Mouse (Mus musculus): Measurements from ENCODE around the gene Grik4. TPM values are rescaled to one million over a fixed set of nuclear protein-coding genes. Genes with fewer than 3 reads are reported as not detected.

Gene Grik4
- polyA plus RNA-seq, 1 experiment from 2014 or later: 1.6 TPM

GRCm38 (mm10) chr9:42512312-42512711 is 432.0 kb downstream of the Grik4 start:
- no peak overlapping the region for H3K4me3 ChIP-seq (ENCODE audit: low read depth, low read length)
- H3K4me1 ChIP-seq (replicated peaks; ENCODE audit: control insufficient read depth, insufficient read depth, low read length): no peaks in the 10 kb centered on the region
- H3K4me2 ChIP-seq (replicated peaks; ENCODE audit: low read depth, low read length): no peak overlapping the region
- DNase-seq (ENCODE audit: low spot score) (no peak), ATAC-seq (ENCODE audit: low FRiP score) (no peak)
- no peaks in the 10 kb centered on the region for H3K36me3 ChIP-seq (ENCODE audit: control insufficient read depth, insufficient read depth, low read length)
- 80% methylated on average over 4 of the region's 4 CpGs for WGBS
- no peaks in the 10 kb centered on the region for H3K27me3 ChIP-seq (ENCODE audit: control insufficient read depth, insufficient read depth, low read length)
- H3K9ac ChIP-seq (ENCODE audit: low read depth, low read length): no peak overlapping the region
- no peaks in the 10 kb centered on the region for H3K9me3 ChIP-seq (ENCODE audit: control insufficient read depth, low read length)
- H3K27ac ChIP-seq (ENCODE audit: low read depth, low read length): no peak overlapping the region

DNA sequence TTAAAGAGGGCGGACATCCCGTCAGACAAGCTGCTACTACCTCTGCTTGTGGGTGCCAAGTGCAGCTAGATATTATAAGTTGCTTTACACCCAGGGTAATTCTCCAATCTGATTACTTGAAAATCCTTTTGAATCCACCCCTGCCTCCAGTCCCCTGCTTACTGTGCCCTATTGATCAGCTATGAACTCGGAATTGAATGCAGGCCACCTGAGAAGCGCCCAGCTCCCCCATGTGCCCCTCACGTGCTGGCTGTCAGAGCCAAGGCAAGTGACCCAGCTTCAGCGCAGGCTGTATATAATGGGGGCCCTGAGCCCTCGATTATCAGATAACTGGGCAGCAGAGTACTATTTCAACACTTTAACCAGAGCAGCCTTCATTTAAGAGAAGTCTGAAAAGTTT is 436.1 kb downstream of the Grik4 start:
- no peak overlapping the region for H3K9ac ChIP-seq (ENCODE audit: low read depth, low read length)
- H3K27me3 ChIP-seq (ENCODE audit: control insufficient read depth, insufficient read depth, low read length): no peaks in the 10 kb centered on the region
- no peak overlapping the region for H3K4me3 ChIP-seq (ENCODE audit: low read depth, low read length)
- H3K4me1 ChIP-seq (replicated peaks; ENCODE audit: control insufficient read depth, insufficient read depth, low read length): no peaks in the 10 kb centered on the region
- no peak overlapping the region for H3K4me2 ChIP-seq (replicated peaks; ENCODE audit: low read depth, low read length)
- H3K36me3 ChIP-seq (ENCODE audit: control insufficient read depth, insufficient read depth, low read length): no peaks in the 10 kb centered on the region
- WGBS: 79% methylated on average over 7 of the region's 7 CpGs
- DNase-seq (ENCODE audit: low spot score): no peak
- H3K27ac ChIP-seq (ENCODE audit: low read depth, low read length): no peak overlapping the region
- no peak for ATAC-seq (ENCODE audit: low FRiP score)
- no peaks in the 10 kb centered on the region for H3K9me3 ChIP-seq (ENCODE audit: control insufficient read depth, low read length)

GRCm38 (mm10) chr9:42507709-42508108 is 436.6 kb downstream of the Grik4 start, which contains the start of gene Tbcel:
Tbcel (minus strand) TSS chr9:42507809.
- Histone ChIP-seq H3K4me2 (replicated peaks; ENCODE audit: low read depth, low read length) (no peak within 1 kb of the TSS), H3K27ac (ENCODE audit: low read depth, low read length) (no peak within 1 kb of the TSS), H3K36me3 (ENCODE audit: control insufficient read depth, insufficient read depth, low read length) (no peaks in the 10 kb centered on the region), H3K9me3 (ENCODE audit: control insufficient read depth, low read length) (no peaks in the 10 kb centered on the region), H3K4me1 (replicated peaks; ENCODE audit: control insufficient read depth, insufficient read depth, low read length) (no peaks in the 10 kb centered on the region), H3K27me3 (ENCODE audit: control insufficient read depth, insufficient read depth, low read length) (no peaks in the 10 kb centered on the region), H3K4me3 (ENCODE audit: low read depth, low read length) (no peak within 1 kb of the TSS), H3K9ac (ENCODE audit: low read depth, low read length) (no peak within 1 kb of the TSS)
- WGBS: 92% methylated on average over 6 of the region's 6 CpGs
- ATAC-seq (ENCODE audit: low FRiP score) (no peak), DNase-seq (ENCODE audit: low spot score) (no peak)

- Histone ChIP-seq H3K36me3 (ENCODE audit: control insufficient read depth, insufficient read depth, low read length) (no peaks in the 10 kb centered on the region), H3K27ac (ENCODE audit: low read depth, low read length) (no peak overlapping the region), H3K4me1 (replicated peaks; ENCODE audit: control insufficient read depth, insufficient read depth, low read length) (no peaks in the 10 kb centered on the region), H3K4me3 (ENCODE audit: low read depth, low read length) (no peak overlapping the region), H3K9me3 (ENCODE audit: control insufficient read depth, low read length) (no peaks in the 10 kb centered on the region), H3K9ac (ENCODE audit: low read depth, low read length) (no peak overlapping the region), H3K27me3 (ENCODE audit: control insufficient read depth, insufficient read depth, low read length) (no peaks in the 10 kb centered on the region), H3K4me2 (replicated peaks; ENCODE audit: low read depth, low read length) (no peak overlapping the region)
- ATAC-seq (ENCODE audit: low FRiP score) (no peak), DNase-seq (ENCODE audit: low spot score) (no peak)
- 62% methylated on average over 1 of the region's 1 CpGs for WGBS
These were observed 437.3 kb downstream of the Grik4 start for GRCm38 (mm10) chr9:42507022-42507421.

- Histone ChIP-seq H3K9me3 (ENCODE audit: control insufficient read depth, low read length) (no peaks in the 10 kb centered on the region), H3K36me3 (ENCODE audit: control insufficient read depth, insufficient read depth, low read length) (no peaks in the 10 kb centered on the region), H3K27ac (ENCODE audit: low read depth, low read length) (no peak overlapping the region), H3K27me3 (ENCODE audit: control insufficient read depth, insufficient read depth, low read length) (no peaks in the 10 kb centered on the region), H3K9ac (ENCODE audit: low read depth, low read length) (no peak overlapping the region), H3K4me1 (replicated peaks; ENCODE audit: control insufficient read depth, insufficient read depth, low read length) (no peaks in the 10 kb centered on the region), H3K4me3 (ENCODE audit: low read depth, low read length) (no peak overlapping the region), H3K4me2 (replicated peaks; ENCODE audit: low read depth, low read length) (no peak overlapping the region)
- ATAC-seq (ENCODE audit: low FRiP score): no peak
- no peak for DNase-seq (ENCODE audit: low spot score)
- WGBS: 75% methylated on average over 3 of the region's 3 CpGs
These were observed 439.3 kb downstream of the Grik4 start for GRCm38 (mm10) chr9:42504971-42505510.

DNA sequence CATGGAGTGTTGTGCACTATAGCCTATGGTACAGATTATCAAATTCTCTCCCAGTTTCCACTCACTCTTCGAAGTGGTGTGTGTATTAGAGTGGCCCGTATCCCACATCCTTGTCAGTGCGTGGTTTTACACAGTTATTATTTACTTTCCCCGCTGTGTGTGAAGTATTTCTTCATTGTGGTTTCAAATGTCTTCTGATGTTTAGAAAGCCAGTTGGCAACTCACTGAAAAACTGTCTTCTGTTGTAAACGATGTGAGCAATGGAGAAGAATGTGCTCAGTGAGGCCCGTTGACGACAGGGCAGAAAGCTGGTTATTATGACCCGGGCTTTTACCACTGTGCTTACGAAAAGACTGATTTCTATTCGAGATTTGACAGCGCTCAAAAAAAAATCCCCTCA is 439.7 kb downstream of the Grik4 start:
- Histone ChIP-seq H3K27ac (ENCODE audit: low read depth, low read length) (no peak overlapping the region), H3K4me1 (replicated peaks; ENCODE audit: control insufficient read depth, insufficient read depth, low read length) (no peaks in the 10 kb centered on the region), H3K36me3 (ENCODE audit: control insufficient read depth, insufficient read depth, low read length) (no peaks in the 10 kb centered on the region), H3K9ac (ENCODE audit: low read depth, low read length) (no peak overlapping the region), H3K9me3 (ENCODE audit: control insufficient read depth, low read length) (no peaks in the 10 kb centered on the region), H3K4me3 (ENCODE audit: low read depth, low read length) (no peak overlapping the region), H3K27me3 (ENCODE audit: control insufficient read depth, insufficient read depth, low read length) (no peaks in the 10 kb centered on the region), H3K4me2 (replicated peaks; ENCODE audit: low read depth, low read length) (no peak overlapping the region)
- DNase-seq (ENCODE audit: low spot score) (no peak), ATAC-seq (ENCODE audit: low FRiP score) (no peak)
- 74% methylated on average over 11 of the region's 11 CpGs for WGBS

- H3K4me1 ChIP-seq (replicated peaks; ENCODE audit: control insufficient read depth, insufficient read depth, low read length): no peaks in the 10 kb centered on the region
- no peak overlapping the region for H3K4me3 ChIP-seq (ENCODE audit: low read depth, low read length)
- ATAC-seq (ENCODE audit: low FRiP score) (no peak), DNase-seq (ENCODE audit: low spot score) (no peak)
- no peaks in the 10 kb centered on the region for H3K9me3 ChIP-seq (ENCODE audit: control insufficient read depth, low read length)
- 87% methylated on average over 4 of the region's 4 CpGs for WGBS
- no peaks in the 10 kb centered on the region for H3K36me3 ChIP-seq (ENCODE audit: control insufficient read depth, insufficient read depth, low read length)
- no peak overlapping the region for H3K9ac ChIP-seq (ENCODE audit: low read depth, low read length)
- no peak overlapping the region for H3K27ac ChIP-seq (ENCODE audit: low read depth, low read length)
- H3K27me3 ChIP-seq (ENCODE audit: control insufficient read depth, insufficient read depth, low read length): no peaks in the 10 kb centered on the region
- no peak overlapping the region for H3K4me2 ChIP-seq (replicated peaks; ENCODE audit: low read depth, low read length)
These were observed 440.6 kb downstream of the Grik4 start for GRCm38 (mm10) chr9:42503709-42504108.

GRCm38 (mm10) chr9:42496296-42496695 is 448.0 kb downstream of the Grik4 start:
- Histone ChIP-seq H3K27me3 (ENCODE audit: control insufficient read depth, insufficient read depth, low read length) (no peaks in the 10 kb centered on the region), H3K4me3 (ENCODE audit: low read depth, low read length) (no peak overlapping the region), H3K4me2 (replicated peaks; ENCODE audit: low read depth, low read length) (no peak overlapping the region), H3K4me1 (replicated peaks; ENCODE audit: control insufficient read depth, insufficient read depth, low read length) (no peaks in the 10 kb centered on the region), H3K27ac (ENCODE audit: low read depth, low read length) (no peak overlapping the region), H3K9me3 (ENCODE audit: control insufficient read depth, low read length) (no peaks in the 10 kb centered on the region), H3K36me3 (ENCODE audit: control insufficient read depth, insufficient read depth, low read length) (no peaks in the 10 kb centered on the region), H3K9ac (ENCODE audit: low read depth, low read length) (no peak overlapping the region)
- ATAC-seq (ENCODE audit: low FRiP score): no peak
- DNase-seq (ENCODE audit: low spot score): no peak
- 82% methylated on average over 2 of the region's 2 CpGs for WGBS

DNA sequence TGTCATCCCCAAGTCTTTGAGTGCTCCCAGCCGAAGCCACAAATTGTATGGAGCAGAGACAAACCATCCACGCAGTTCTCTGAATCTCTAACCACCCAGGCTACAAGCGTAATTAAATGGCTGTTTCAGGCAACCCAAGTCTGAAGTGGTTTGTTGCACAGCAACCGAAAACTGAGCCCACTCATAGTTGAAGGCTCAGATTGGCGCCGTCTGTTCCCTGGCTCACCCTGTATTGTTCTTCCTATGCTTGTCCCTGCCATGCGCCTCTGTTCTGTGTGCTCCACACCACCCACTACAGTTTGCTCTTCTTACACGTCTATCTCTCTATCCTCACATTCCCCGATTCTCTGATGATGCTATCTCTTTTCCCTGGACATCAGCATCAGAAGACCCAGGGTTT is 452.5 kb downstream of the Grik4 start:
- Histone ChIP-seq H3K4me1 (replicated peaks; ENCODE audit: control insufficient read depth, insufficient read depth, low read length) (no peaks in the 10 kb centered on the region), H3K4me3 (ENCODE audit: low read depth, low read length) (no peak overlapping the region), H3K36me3 (ENCODE audit: control insufficient read depth, insufficient read depth, low read length) (no peaks in the 10 kb centered on the region), H3K9me3 (ENCODE audit: control insufficient read depth, low read length) (no peaks in the 10 kb centered on the region), H3K27ac (ENCODE audit: low read depth, low read length) (no peak overlapping the region), H3K27me3 (ENCODE audit: control insufficient read depth, insufficient read depth, low read length) (no peaks in the 10 kb centered on the region), H3K9ac (ENCODE audit: low read depth, low read length) (no peak overlapping the region), H3K4me2 (replicated peaks; ENCODE audit: low read depth, low read length) (no peak overlapping the region)
- WGBS: 85% methylated on average over 9 of the region's 9 CpGs
- DNase-seq (ENCODE audit: low spot score) (no peak), ATAC-seq (ENCODE audit: low FRiP score) (no peak)
